Mouse (Mus musculus): ENCODE data around the gene Sgca. TPM values are rescaled to one million over a fixed set of nuclear protein-coding genes. Genes with fewer than 3 reads are reported as not detected.
A peak's percentile ranks its signal among the peaks of the same experiment; 100 is the strongest.

Gene Sgca
- total RNA-seq, 4 experiments from 2014 or later = 0.23 to 0.48 (median 0.25) TPM; not detected in 1

DNA sequence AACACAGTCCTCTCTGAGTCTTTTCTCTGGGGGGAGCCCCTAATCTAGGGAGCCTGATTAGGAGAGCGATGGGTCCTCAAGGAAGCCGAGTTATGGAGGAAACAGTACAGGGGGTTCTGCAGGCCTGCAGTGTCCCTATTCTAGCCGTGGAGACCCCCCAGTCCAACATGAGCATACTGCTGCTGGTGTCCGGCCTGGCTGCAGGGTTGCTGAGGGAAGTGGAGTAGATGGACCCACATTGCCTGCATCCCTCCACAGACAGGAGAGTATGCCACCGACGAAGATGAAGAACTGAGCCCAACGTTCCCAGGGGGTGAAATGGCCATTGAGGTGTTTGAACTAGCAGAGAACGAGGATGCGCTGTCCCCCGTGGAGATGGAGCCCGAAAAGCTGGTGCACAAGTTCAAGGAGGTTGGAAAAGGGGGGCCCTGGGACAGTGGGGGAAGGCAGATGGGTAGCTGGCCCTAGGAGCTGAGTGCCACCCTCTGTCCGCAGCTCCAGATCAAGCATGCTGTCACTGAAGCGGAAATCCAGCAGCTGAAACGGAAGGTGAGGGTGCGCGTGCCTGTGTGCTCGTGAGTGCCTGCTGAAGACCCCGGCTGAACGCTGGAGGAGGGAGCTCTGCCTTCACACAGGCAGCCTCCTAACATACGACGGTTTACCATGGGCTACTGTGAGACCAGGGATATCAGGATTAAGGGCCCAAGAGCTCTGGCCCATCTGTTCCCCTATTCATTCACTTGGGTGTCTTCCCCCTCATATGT is 25.6 kb upstream of the Sgca start:
- DNase-seq (ENCODE audit: low spot score in 2 of 2) = no peak

DNA sequence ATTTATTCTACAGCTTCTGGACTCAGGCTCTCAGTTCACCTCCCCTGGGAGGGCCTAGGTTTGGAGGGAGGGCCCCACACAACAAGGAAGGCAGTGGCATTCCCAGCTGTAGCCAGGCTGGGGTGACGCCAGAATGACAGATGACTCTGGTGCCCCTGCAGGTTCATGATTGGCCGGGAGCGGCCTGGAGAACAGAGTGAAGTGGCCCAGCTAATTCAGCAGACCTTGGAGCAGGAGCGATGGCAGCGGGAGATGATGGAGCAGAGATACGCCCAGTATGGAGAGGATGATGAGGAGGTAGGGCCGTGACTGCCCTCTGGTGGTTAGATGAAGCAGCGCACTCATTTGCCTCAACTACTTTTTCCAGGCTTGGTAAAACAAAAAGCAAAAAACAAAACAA is 24.9 kb upstream of the Sgca start:
- DNase-seq (ENCODE audit: low spot score in 2 of 2) = no peak

DNA sequence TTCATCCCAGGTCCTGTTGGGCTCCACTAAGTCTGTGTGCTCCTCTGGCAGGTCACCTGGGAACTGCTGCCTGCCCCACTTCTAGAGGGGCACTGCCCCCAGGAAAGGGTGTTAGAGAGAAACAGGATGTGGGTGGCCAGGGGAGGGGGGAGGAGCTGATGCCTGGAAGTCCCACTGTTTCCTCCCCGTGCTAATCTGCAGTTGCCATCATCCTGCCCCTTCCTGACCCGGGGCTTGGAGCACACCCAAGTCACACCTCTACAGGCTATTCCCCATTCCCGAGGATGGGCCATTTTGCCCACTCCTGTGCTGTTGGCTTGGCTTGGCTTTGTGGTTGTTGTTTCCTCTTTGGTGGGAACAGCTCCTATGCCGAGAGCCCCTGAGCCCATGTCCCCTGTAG is 24.4 kb upstream of the Sgca start:
- no peak for DNase-seq (ENCODE audit: low spot score in 2 of 2)

DNA sequence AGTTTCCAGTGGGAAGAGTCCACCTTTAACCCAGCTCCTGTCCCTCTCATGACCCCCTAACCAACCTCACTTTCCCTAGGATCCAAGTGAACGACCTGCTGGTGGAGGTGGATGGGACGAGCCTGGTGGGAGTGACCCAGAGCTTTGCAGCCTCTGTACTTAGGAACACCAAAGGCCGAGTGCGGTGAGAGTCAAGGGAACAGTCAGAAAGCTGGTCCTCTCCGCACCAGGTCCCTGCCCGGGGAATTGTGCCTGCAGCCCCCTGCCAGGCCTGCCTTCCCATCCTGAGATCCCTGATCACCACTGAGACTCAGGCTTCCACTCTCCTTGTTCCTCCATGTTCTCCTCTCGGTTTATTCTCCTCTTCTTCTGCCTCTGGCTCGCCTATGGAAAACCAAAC is 24.0 kb upstream of the Sgca start:
- DNase-seq (ENCODE audit: low spot score in 2 of 2) = no peak

DNA sequence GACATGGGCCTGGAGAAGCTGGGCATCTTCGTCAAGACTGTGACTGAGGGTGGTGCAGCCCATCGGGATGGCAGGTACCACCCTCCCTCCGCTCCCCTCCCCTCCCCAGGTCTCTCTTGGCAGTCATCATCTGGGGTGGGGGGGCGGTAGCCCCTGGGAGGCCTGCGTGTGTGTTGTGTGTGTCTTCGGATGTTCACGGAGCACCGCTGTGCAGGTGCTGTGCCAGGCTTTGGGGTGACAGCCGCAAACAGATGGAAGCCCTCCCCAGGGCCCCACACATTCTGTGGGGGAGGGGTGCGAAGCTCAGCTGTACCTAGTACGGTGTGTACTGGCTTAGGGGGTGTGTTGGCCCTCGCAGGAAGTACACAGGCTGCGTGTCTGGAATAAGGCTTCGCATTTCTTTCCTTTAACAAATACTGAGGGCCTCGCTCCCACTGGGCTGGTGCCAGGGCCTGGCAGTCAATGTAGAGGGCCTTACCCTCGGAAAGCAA is 22.0 kb upstream of the Sgca start:
- DNase-seq (ENCODE audit: low spot score in 2 of 2) = peak in 1 of 2 experiments; percentile 74

DNA sequence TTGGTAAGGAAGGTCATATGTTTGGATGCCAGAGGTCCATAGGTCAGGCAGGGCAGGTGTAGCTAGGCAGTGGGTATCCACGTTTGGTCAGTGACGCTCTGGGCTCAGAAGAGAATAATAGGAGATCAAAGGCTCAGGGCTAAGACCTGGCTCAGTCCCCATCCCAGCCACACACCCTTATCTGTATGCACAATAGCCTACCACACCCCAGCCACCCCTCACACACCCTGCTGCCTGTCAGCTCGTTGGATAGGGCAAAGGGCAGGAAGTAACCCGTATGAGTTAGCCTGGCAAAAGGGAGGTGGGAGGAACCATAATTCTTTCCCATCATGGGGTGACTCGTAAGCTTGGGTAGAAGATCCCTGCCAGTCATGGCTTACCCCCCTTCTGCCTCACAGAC is 21.5 kb upstream of the Sgca start:
- DNase-seq (ENCODE audit: low spot score in 2 of 2) = no peak

DNA sequence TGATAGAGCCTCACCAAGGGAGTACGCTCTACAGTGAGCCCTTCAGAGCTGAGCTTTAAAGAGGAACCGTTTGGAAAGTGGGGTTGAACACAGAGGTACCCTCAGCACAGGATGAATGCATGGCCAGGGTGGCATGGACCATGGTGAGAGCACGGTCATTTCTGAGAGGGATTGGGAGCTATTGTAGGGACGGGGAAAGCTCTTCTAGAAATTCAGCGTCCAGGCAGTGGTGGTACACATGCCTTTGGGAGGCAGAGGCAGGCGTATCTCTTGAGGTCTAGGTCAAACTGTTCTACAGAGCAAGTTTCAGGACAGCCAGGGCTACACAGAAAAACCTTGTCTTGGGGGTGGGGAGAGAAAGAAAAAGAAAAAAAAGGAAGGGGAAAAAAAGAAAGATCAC is 20.9 kb upstream of the Sgca start:
- DNase-seq (ENCODE audit: low spot score in 2 of 2) = no peak

DNA sequence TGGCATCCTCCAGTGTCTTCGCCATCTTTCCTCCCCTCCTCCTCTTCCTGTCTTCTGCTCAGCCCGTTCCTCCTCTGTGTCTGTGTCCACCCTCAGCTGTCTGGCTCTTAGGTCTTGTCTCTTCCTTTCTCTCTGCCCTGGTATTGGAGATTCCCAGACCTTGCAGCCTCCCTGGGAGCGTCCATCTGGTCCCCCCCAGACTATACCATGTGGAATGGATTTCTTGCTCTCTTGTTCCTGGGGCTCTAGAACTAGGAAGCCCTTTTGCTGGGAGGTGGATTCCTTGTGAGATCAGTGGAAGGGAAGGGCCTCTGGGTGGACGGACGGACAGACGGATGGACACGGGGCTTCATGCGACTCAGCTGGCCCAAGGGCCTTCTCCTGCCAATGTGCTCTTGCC is 20.0 kb upstream of the Sgca start:
- no peak for DNase-seq (ENCODE audit: low spot score in 2 of 2)

DNA sequence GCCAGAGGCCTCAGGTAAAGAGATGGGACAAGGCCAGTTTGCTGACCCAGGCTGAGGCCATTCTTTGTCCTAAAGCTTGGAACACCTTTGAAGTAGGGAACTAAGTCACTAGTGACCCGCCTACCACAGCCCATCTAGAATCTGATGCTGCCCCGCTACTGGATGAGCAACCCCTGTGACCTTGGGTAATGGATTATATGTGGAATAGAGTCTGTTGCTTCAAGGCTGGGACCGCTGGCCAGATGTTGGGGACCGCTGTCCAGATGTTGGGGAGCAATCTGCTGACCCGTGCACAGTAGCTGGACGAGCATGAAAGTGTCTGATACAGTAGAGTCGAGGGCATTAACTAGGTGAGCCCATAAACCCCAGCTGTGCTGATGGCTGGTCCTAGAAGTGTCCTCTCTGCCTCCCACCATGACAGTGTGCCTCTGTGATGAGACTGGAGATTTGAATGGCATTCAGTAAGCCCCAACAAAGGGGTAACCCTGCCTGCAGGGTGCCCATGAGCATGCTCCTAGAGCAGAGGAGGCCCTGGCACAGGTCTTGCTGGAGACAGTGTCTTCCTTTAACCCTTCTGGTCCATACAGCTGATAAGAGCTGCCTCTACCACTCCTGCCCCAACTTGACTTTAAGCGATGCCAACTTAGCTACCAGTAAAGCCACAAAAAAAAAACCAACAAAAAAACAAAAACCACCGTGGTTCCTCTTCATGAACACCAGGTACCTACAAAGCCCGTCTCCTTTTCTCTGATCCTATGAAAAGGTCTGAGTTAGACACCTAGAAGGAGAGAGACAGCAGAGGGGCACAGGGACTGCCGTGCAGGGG is 19.0 kb upstream of the Sgca start:
- DNase-seq (ENCODE audit: low spot score in 2 of 2) = no peak

DNA sequence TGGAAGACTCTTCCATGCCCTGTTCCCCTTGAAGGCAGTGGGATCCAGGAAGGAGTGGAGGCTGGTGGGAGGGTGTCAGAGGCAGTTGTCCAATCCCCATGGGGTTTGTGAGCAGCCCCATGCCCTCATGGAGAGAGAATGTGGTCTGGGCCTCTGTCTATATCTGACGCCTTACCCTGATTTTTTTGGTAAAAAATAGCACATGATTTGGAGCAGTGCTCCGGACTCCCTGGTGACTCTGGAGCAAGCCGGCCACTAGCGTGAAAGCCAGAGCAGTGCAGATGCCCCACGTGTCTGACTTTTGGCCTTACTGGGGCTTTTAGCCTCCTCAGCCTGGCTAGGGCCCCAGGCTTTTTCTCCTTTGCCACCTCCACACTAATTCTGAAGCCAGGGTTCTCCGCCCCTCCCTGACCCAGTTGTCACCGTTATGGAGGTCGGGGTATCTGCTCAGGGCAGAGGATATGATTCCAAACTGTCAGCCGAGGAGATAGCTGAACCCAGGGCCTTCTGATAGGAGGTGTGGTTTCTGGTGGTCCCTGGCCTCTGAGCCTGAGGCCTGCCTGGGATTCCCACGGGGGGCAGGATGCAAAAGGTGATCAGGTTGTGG is 18.2 kb upstream of the Sgca start:
- DNase-seq (ENCODE audit: low spot score in 2 of 2) = no peak

DNA sequence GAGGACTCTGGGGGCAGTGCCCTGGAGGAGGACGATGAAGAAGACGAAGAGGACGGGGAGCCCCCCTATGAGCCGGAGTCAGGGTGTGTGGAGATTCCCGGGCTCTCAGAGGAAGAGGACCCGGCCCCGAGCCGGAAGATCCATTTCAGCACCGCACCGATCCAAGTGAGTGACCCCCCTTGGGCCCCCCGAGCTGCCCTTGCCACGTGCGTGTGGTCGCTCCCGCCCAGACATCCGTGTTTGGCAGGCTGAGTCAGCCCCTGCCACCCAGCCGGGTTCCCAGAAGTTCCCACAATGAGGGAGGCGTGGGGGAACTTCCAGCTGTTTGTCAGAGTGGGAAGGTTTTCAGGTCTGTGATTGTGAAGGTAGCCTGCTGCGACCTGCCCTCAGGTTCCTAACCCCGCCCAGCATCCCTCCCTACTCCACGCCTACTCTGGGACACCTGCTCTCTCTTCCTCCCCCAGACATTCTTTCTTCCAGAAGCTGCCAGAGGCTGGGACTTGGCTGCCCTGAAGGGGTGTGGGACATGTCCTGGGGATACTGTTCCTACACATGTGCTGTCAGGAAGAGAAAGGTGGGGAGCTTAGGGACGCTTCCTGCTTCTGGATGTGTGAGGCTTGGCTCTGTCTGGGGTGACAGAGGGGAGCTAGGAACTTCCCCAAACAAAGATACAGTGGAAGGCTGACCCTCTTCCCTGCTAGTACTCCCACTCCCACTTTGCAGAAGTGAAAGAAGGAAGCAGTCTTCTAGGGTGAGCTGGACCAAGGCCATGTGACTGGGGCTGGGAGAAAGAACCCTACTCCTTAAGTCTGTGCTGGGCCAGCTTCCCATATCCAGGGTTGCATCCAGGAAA is 16.9 kb upstream of the Sgca start:
- no peak for DNase-seq (ENCODE audit: low spot score in 2 of 2)

DNA sequence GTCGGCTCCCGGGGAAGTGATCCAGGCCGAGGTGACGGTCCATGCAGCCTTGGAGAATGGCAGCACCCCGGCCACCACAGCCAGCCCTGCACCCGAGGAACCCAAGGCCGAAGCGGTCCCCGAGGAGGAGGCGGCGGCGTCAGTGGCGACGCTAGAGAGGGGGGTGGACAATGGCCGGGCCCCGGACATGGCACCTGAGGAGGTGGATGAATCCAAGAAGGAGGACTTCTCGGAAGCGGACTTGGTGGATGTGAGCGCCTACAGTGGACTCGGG is 16.3 kb upstream of the Sgca start:
- no peak for DNase-seq (ENCODE audit: low spot score in 2 of 2)

DNA sequence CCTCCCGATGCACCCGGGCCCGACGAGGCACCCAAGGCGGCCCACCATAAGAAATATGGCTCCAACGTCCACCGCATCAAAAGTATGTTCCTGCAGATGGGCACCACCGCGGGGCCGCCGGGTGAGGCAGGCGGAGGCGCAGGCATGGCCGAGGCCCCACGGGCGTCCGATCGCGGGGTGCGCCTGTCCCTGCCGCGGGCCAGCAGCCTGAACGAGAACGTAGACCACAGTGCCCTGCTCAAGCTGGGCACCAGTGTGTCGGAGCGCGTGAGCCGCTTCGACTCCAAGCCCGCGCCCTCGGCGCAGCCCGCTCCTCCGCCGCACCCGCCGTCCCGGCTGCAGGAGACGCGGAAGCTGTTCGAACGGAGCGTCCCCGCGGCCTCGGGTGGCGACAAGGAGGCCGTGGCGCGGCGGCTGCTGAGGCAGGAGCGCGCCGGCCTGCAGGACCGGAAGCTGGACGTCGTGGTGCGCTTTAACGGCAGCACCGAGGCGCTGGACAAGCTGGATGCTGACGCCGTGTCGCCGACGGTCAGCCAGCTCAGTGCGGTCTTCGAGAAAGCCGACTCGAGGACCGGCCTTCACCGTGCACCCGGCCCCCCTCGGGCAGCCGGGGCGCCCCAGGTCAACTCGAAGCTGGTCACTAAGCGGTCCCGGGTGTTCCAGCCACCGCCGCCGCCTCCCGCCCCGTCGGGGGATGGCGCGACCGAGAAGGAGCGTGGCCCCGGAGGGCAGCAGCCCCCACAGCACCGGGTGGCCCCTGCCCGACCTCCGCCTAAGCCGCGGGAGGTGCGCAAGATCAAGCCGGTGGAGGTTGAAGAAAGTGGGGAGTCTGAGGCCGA is 15.7 kb upstream of the Sgca start:
- DNase-seq (ENCODE audit: low spot score in 2 of 2) = no peak

DNA sequence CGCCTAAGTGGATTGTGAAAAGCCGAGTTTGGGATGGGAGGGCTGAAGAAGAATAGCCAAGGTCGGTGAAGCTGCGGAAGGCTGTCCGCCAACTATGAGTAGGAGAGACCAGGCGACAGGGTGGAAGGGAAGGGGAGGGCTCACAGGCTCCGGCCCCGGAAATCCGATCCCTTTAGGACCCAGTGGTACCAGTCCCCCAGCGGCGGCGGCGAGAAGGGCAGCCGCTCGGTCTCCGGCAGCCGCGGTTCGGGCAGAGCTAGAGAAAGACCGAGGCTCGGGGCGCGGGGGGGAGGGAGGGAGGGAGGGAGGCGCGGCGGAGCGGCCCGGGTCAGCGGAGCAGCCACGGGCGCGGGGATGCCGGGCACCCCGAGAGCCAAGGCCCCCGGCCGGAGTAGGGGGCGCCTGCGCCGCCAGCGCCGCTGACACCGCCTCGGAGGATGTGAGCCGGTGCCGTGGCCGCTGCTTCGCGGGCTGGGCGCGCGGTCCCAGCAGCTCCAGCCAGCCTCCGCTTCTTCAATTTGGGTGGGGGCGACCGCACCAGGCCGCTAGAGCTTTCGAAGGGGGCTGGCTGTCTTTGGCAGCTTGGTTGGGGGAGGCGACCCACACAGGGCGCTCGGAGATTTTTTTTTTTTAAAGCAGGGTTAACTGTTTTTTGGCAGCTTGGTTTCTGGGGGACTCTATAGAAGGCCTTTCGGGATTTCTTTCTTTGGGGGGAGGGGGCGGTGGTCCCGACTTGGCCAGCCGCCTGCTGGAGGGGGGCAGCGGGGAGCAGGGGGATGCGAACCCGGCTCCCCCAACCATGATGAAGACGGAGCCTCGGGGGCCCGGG is 14.8 kb upstream of the Sgca start, which contains the start of gene Ppp1r9b:
Gene Ppp1r9b, plus strand, starts transcription at position 287 of the 829 bp plus-strand sequence.
- DNase-seq (ENCODE audit: low spot score in 2 of 2) = peak; percentile 83 to 87

DNA sequence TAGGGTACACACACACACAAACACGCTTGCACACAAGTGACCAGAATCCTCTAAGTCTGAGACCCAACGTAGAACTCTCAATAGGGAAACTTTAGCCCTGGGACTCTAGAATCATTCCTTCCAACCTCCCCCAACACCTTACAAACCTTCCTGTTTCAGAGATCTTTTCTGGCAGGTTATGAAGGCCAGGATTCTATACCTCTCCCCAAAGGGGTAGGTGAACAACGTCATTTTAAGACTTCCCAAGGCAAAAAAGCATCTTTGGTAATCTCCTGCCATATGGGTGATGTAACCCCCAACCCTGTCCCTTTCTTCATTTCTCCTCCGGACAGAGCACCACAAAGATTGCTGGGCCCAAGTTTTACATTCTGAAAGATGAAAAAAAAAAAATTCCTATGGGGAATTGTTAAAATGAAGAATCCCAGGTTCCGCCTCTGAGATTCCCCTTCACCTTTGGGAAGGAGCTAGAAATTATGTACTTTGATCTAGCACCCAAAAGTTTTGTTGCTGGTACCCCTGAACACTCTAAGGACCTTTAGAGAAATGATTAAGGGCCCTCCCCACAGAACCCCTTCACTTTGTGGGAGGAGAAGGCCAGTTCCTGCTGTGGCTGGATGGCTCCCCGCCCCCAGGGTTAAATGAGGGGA is 14.1 kb upstream of the Sgca start:
- no peak for DNase-seq (ENCODE audit: low spot score in 2 of 2)

DNA sequence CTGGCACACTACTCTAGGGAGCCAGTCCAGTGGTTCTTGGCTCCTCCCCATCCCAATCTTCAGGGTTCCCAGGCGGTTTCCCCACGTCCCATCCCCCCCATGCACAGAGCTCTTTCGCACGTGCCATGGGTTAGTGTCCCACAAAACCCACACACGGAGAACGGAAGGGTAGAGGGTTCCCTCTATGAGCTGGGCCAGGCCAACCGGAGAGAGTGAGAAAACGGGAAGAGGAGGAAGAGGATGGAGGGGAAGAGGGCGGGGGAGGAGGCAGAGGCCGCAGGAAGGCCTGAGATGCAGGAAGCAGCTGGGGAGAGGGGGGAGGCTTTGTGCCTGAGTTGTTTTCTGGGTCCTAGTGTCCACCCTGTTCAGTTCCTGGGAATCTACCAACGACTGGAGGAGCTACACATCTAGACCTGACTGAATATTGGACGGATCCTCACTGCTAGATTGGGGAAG is 13.5 kb upstream of the Sgca start:
- peak; percentile 72 to 86 for DNase-seq (ENCODE audit: low spot score in 2 of 2)

DNA sequence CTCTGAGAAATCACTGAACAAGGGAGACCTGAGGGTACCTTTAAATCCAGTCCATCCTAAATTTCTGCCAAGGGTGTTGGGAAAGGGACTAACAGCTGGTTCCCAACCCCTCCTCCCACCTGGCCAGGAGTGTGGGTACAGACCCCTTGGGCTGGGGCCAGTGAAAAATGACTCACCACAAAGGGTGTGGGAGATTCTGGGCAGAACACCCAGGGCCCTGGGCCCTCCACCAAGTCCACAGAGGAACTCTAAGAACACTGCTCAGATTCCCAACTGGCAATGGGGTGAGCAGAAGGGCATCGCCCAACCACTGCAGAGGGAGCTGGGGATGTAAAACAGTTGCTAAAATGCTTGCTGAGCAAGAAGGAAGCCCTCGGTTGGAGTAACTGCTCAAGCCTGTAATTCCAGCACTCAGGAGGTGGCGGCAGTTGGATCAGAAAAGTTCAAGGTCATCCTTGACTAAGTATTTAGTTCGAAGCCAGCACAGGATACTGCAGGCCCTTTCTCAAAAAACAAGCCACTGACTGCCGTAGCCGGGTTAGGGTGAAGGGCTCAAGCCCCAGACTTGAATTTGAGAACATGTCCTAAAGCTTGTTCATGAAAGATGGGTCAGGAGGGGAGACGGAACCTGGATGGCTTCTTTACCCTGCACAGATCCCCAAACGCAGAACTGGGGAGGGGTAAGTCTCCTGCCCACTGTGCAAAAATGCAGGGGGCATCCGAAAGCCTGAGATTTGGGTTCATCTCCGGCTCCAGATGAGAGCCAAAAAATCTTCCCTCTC is 12.8 kb upstream of the Sgca start:
- DNase-seq (ENCODE audit: low spot score in 2 of 2) = no peak

DNA sequence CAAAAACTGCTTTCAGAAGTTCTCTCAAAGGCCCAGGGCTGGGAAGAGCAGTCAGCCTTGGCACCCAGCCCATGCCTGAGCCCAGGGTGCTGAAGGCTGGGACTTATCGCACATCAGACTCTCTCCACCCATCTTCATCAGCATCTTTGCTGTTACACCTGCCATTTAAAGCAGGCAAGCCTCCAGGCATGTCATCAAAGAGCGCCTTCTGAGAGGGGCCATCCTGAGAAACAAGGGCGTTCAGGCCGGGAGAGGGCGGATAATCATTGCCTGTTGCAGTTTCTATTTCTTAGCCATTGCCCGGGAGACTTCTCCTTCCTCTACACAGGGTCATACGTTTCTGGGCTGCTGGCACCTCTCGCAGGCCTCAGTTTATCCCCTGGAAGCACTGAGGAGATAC is 11.7 kb upstream of the Sgca start:
- no peak for DNase-seq (ENCODE audit: low spot score in 2 of 2)

All from left cerebral cortex, adult 8-10 months (tissue).